Mouse (Mus musculus) layer of hippocampus, adult 2 months (tissue): ENCODE measurements at regions not wholly inside any gene's neighbourhood (a gene's known extent, or its start where the extent isn't known, plus 50 kb on each side); places are given as distances from the start of the nearest gene placed in this dataset.

Experiments used
- DNase-seq, 2 experiments: peaks; one replicate each; pipeline ENCODE4 v3.0.0; 2022; ENCODE audit warnings: low spot score in 2 of 2
- H3K27ac ChIP-seq: fragments of 200-600 bp; 2 replicates; pipeline ENCODE4 v1.8.1; 2022
- H3K4me3 ChIP-seq: fragments of 200-600 bp; 2 replicates; pipeline ENCODE4 v1.8.1; 2022; ENCODE audit warnings: mild to moderate bottlenecking
- CTCF ChIP-seq: fragments of 200-600 bp; conservative IDR thresholded peaks from 2 replicates; pipeline ENCODE4 v1.8.1; 2022; ENCODE audit warnings: antibody characterized with exemption, mild to moderate bottlenecking, moderate library complexity

GRCm38 (mm10) chr1:30751138-30751907 lies 122.4 kb downstream of the Phf3 start:
- no peak overlapping the region for H3K4me3 ChIP-seq
- 0 out of 2 replicates have a peak overlapping the region, but pooled peaks have one; percentile 3 for H3K27ac ChIP-seq
- no peak for DNase-seq
- no peak for TF ChIP-seq CTCF

GRCm38 (mm10) chr1:30741955-30742354 lies 131.8 kb downstream of the Phf3 start:
- Histone ChIP-seq H3K27ac (no peak overlapping the region), H3K4me3 (no peak overlapping the region)
- no peak for TF ChIP-seq CTCF
- DNase-seq = no peak

GRCm38 (mm10) chr1:30740831-30741230 lies 132.9 kb downstream of the Phf3 start:
- peak; percentile 86 for TF ChIP-seq CTCF
- DNase-seq = peak; percentile 60 to 77

GRCm38 (mm10) chr1:30721519-30721918 lies 152.2 kb downstream of the Phf3 start:
- no peak for DNase-seq
- H3K27ac ChIP-seq = peak overlapping the region; percentile 72
- TF ChIP-seq CTCF = no peak
- no peak overlapping the region for H3K4me3 ChIP-seq

More at GRCm38 (mm10) chr1:30740831-30741230, 132.9 kb downstream of the Phf3 start:
- Histone ChIP-seq H3K4me3 (no peak overlapping the region), H3K27ac (peak overlapping the region; percentile 18; the same call in 1 of the 2 replicates)

GRCm38 (mm10) chr1:30720829-30721228 lies 152.9 kb downstream of the Phf3 start:
- TF ChIP-seq CTCF = no peak
- Histone ChIP-seq H3K4me3 (no peak overlapping the region), H3K27ac (peak overlapping the region; percentile 87)
- DNase-seq = peak in 1 of 2 experiments; percentile 57

- Histone ChIP-seq H3K27ac (peak overlapping the region; percentile 87), H3K4me3 (no peak overlapping the region)
- no peak for TF ChIP-seq CTCF
- no peak for DNase-seq
Observed at GRCm38 (mm10) chr1:30718578-30718977, 155.1 kb downstream of the Phf3 start.

- peak overlapping the region; percentile 73 for H3K27ac ChIP-seq
- peak in 1 of 2 experiments; percentile 55 for DNase-seq
- no peak for TF ChIP-seq CTCF
- no peak overlapping the region for H3K4me3 ChIP-seq
Observed at GRCm38 (mm10) chr1:30716346-30716745, 157.4 kb downstream of the Phf3 start.

GRCm38 (mm10) chr1:30701116-30701515 lies 172.6 kb downstream of the Phf3 start:
- Histone ChIP-seq H3K4me3 (no peak overlapping the region), H3K27ac (peak overlapping the region; percentile 85)
- peak; percentile 38 to 68 for DNase-seq
- TF ChIP-seq CTCF = no peak

GRCm38 (mm10) chr1:30700399-30701081 lies 173.2 kb downstream of the Phf3 start:
- H3K4me3 ChIP-seq = no peak overlapping the region
- peak overlapping the region; percentile 85 for H3K27ac ChIP-seq
- peak; percentile 48 to 71 for DNase-seq
- TF ChIP-seq CTCF = peak; percentile 74

- Histone ChIP-seq H3K4me3 (no peak overlapping the region), H3K27ac (no peak overlapping the region)
- peak; percentile 68 for TF ChIP-seq CTCF
- DNase-seq = no peak
Observed at GRCm38 (mm10) chr1:30696342-30696741, 177.4 kb downstream of the Phf3 start.

- no peak for TF ChIP-seq CTCF
- DNase-seq = no peak
- Histone ChIP-seq H3K4me3 (no peak overlapping the region), H3K27ac (no peak overlapping the region)
Observed at GRCm38 (mm10) chr1:30685318-30685717, 188.4 kb downstream of the Phf3 start.

GRCm38 (mm10) chr1:30683889-30684288 lies 189.8 kb downstream of the Phf3 start:
- no peak overlapping the region for H3K4me3 ChIP-seq
- no peak for DNase-seq
- H3K27ac ChIP-seq = no peak overlapping the region
- TF ChIP-seq CTCF = no peak

- Histone ChIP-seq H3K27ac (no peak overlapping the region), H3K4me3 (no peak overlapping the region)
- no peak for TF ChIP-seq CTCF
- no peak for DNase-seq
Observed at GRCm38 (mm10) chr1:30639807-30640206, 233.9 kb downstream of the Phf3 start.
